Mouse (Mus musculus) myocyte (in vitro differentiated cells): ENCODE measurements at regions not wholly inside any gene's neighbourhood (a gene's known extent, or its start where the extent isn't known, plus 50 kb on each side); places are given as distances from the start of the nearest gene placed in this dataset.

Experiments
- H3K27me3 ChIP-seq: one replicate; pipeline ENCODE4 v1.6.1; 2011; ENCODE audit not compliant: control insufficient read depth, insufficient read depth, insufficient read length
- H3K36me3 ChIP-seq: one replicate; pipeline ENCODE4 v1.6.1; 2011; ENCODE audit not compliant: control insufficient read depth, insufficient read depth
- H3K4me2 ChIP-seq: one replicate; pipeline ENCODE4 v1.6.1; 2011; ENCODE audit warnings: low read depth, control low read depth
- H3K4me3 ChIP-seq: one replicate; pipeline ENCODE4 v1.5.1; 2011; ENCODE audit warnings: mild to moderate bottlenecking, control low read depth, moderate library complexity
- H3K79me2 ChIP-seq: one replicate; pipeline ENCODE4 v1.6.1; 2011; ENCODE audit not compliant: control insufficient read depth, insufficient read depth
- H3ac ChIP-seq: one replicate; pipeline ENCODE4 v1.6.1; 2011; ENCODE audit not compliant: control insufficient read depth, insufficient read length
- CEBPB ChIP-seq: IDR thresholded peaks from 2 replicates; pipeline ENCODE4 v1.6.1; 2011; ENCODE audit warnings: mild to moderate bottlenecking, moderate library complexity; ENCODE audit not compliant: poor library complexity, insufficient read depth, severe bottlenecking
- E2F4 ChIP-seq: IDR thresholded peaks from one replicate; pipeline ENCODE4 v1.6.1; 2011; ENCODE audit warnings: mild to moderate bottlenecking, control low read depth, moderate library complexity; ENCODE audit not compliant: insufficient read depth
- MAX ChIP-seq: IDR thresholded peaks from one replicate; pipeline ENCODE4 v1.6.1; 2011; ENCODE audit warnings: low read depth, mild to moderate bottlenecking, control low read depth
- MYOD1 ChIP-seq, 3 experiments: IDR thresholded peaks; one replicate each; pipeline ENCODE4 v1.6.1; 2011; ENCODE audit warnings: control low read depth in 2 of 3, low read depth in 2 of 3, mild to moderate bottlenecking in 2 of 3, moderate library complexity in 1 of 3; ENCODE audit not compliant: insufficient read length in 2 of 3, control insufficient read depth in 1 of 3
- MYOG ChIP-seq, 3 experiments: IDR thresholded peaks; one replicate each; pipeline ENCODE4 v1.6.1; 2011; ENCODE audit warnings: control low read depth in 2 of 3, low read depth in 2 of 3, mild to moderate bottlenecking in 2 of 3; ENCODE audit not compliant: insufficient read length in 2 of 3, control insufficient read depth in 1 of 3, insufficient read depth in 1 of 3
- POLR2A ChIP-seq: IDR thresholded peaks from one replicate; pipeline ENCODE4 v1.6.1; 2011; ENCODE audit warnings: low read depth, mild to moderate bottlenecking, control low read depth, moderate library complexity; ENCODE audit not compliant: insufficient read length
- POLR2AphosphoS2 ChIP-seq: IDR thresholded peaks from one replicate; pipeline ENCODE4 v1.6.1; 2011; ENCODE audit warnings: low read depth, control low read depth; ENCODE audit not compliant: insufficient read length
- REST ChIP-seq: IDR thresholded peaks from one replicate; pipeline ENCODE4 v1.6.1; 2011; ENCODE audit warnings: mild to moderate bottlenecking, control low read depth, moderate library complexity; ENCODE audit not compliant: insufficient read depth, insufficient read length
- SRF ChIP-seq: IDR thresholded peaks from one replicate; pipeline ENCODE4 v1.6.1; 2011; ENCODE audit warnings: low read depth; ENCODE audit not compliant: control insufficient read depth, insufficient read length
- TCF12 ChIP-seq: IDR thresholded peaks from one replicate; pipeline ENCODE4 v1.6.1; 2011; ENCODE audit warnings: mild to moderate bottlenecking, control low read depth; ENCODE audit not compliant: poor library complexity, insufficient read depth, severe bottlenecking
- TCF3 ChIP-seq: IDR thresholded peaks from one replicate; pipeline ENCODE4 v1.6.1; 2011; ENCODE audit warnings: low read depth, control low read depth; ENCODE audit not compliant: insufficient read length
- USF1 ChIP-seq: IDR thresholded peaks from one replicate; pipeline ENCODE4 v1.6.1; 2011; ENCODE audit warnings: low read depth, mild to moderate bottlenecking, control low read depth, moderate library complexity

DNA sequence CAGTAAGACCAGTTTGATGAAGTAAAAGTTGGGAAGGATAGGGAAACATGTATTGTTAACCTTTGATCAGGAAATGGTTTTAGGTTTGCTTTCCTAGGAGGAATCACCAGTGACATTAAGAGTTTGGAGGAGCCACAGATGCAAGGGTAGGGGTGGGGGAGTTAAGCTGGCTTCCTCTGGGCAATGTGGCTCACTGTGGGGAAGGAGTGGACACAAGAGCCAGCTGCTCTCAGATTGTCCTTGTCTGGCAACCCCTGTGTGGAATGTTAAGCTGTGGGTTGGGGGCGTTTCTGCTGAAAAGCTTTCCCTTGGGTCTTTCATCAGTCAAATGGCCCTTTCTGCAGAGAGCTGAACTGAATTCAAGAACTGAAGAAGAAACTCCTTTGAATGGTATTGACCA lies 251.1 kb upstream of the Sox11 start:
- Histone ChIP-seq H3K4me3 (no peak overlapping the region), H3ac (no peak overlapping the region), H3K79me2 (no peaks in the 10 kb centered on the region), H3K27me3 (no peaks in the 10 kb centered on the region), H3K4me2 (no peak overlapping the region), H3K36me3 (no peaks in the 10 kb centered on the region)
- TF ChIP-seq MYOG (IDR thresholded peaks at IDR 0.05; ENCODE audit: control insufficient read depth in 1 of 3, insufficient read depth in 1 of 3, insufficient read length in 2 of 3, low read depth in 2 of 3) (peak in 1 of 3 experiments; percentile 64), REST (no peak), E2F4 (no peak), TCF3 (no peak), CEBPB (no peak), MYOD1 (IDR thresholded peaks at IDR 0.05; ENCODE audit: control insufficient read depth in 1 of 3, insufficient read length in 2 of 3, low read depth in 2 of 3) (peak in 2 of 3 experiments; percentile 31 to 66)

GRCm38 (mm10) chr12:27576109-27576700 lies 233.8 kb upstream of the Sox11 start:
- TF ChIP-seq REST (no peak), POLR2A (no peak), MAX (no peak), E2F4 (no peak), CEBPB (no peak), MYOD1 (IDR thresholded peaks at IDR 0.05; ENCODE audit: control insufficient read depth in 1 of 3, insufficient read length in 2 of 3, low read depth in 2 of 3) (no peak), TCF12 (no peak), SRF (no peak), TCF3 (no peak), MYOG (IDR thresholded peaks at IDR 0.05; ENCODE audit: control insufficient read depth in 1 of 3, insufficient read depth in 1 of 3, insufficient read length in 2 of 3, low read depth in 2 of 3) (no peak), USF1 (no peak), POLR2AphosphoS2 (no peak)
- Histone ChIP-seq H3ac (no peak overlapping the region), H3K27me3 (no peaks in the 10 kb centered on the region), H3K36me3 (no peaks in the 10 kb centered on the region), H3K4me3 (no peak overlapping the region), H3K4me2 (no peak overlapping the region), H3K79me2 (no peaks in the 10 kb centered on the region)

DNA sequence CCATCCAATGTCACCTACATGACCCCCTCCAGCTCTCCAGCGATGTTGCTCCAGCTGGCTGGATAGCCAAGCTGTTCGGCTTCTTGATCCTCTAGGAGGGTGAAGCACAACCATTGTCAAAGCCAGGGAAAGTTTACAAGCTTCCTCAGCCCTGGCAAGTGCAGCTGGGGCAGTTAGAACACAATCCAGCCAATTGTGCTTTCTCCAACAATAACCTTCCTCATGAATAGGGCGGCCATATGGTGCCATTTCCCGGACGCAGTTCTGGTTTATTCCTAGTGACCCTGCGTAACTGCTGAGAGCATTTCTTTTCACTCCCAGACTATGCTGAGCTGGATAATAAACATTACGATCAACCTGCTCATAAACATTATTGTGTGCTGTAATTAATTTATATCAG lies 233.3 kb upstream of the Sox11 start:
- Histone ChIP-seq H3ac (no peak overlapping the region), H3K4me3 (no peak overlapping the region), H3K4me2 (no peak overlapping the region), H3K36me3 (no peaks in the 10 kb centered on the region), H3K27me3 (no peaks in the 10 kb centered on the region), H3K79me2 (no peaks in the 10 kb centered on the region)
- no peak for TF ChIP-seq POLR2A
- no peak for TF ChIP-seq TCF3
- TF ChIP-seq POLR2AphosphoS2, result no peak
- TF ChIP-seq MYOG (IDR thresholded peaks at IDR 0.05; ENCODE audit: control insufficient read depth in 1 of 3, insufficient read depth in 1 of 3, insufficient read length in 2 of 3, low read depth in 2 of 3), result no peak
- no peak for TF ChIP-seq USF1
- no peak for TF ChIP-seq CEBPB
- TF ChIP-seq MAX, result no peak

GRCm38 (mm10) chr12:27567250-27567649 lies 224.9 kb upstream of the Sox11 start:
- TF ChIP-seq POLR2AphosphoS2 (no peak), E2F4 (no peak), REST (no peak), TCF3 (no peak), TCF12 (no peak)
- no peaks in the 10 kb centered on the region for H3K79me2 ChIP-seq
- no peaks in the 10 kb centered on the region for H3K27me3 ChIP-seq
- no peak overlapping the region for H3ac ChIP-seq
- H3K36me3 ChIP-seq, result no peaks in the 10 kb centered on the region
- H3K4me3 ChIP-seq, result no peak overlapping the region
- no peak overlapping the region for H3K4me2 ChIP-seq

GRCm38 (mm10) chr12:27565965-27566507 lies 223.7 kb upstream of the Sox11 start:
- Histone ChIP-seq H3K27me3 (no peaks in the 10 kb centered on the region), H3K79me2 (no peaks in the 10 kb centered on the region), H3ac (no peak overlapping the region), H3K36me3 (no peaks in the 10 kb centered on the region), H3K4me3 (no peak overlapping the region), H3K4me2 (no peak overlapping the region)
- TF ChIP-seq MAX, result no peak
- TF ChIP-seq POLR2A, result no peak
- no peak for TF ChIP-seq TCF3
- TF ChIP-seq CEBPB, result no peak
- no peak for TF ChIP-seq REST
- TF ChIP-seq SRF, result no peak
- no peak for TF ChIP-seq TCF12
- TF ChIP-seq POLR2AphosphoS2, result no peak
- TF ChIP-seq MYOG (IDR thresholded peaks at IDR 0.05; ENCODE audit: control insufficient read depth in 1 of 3, insufficient read depth in 1 of 3, insufficient read length in 2 of 3, low read depth in 2 of 3), result no peak
- TF ChIP-seq E2F4, result no peak
